Mouse (Mus musculus) liver, embryonic 14.5 days (tissue): Measurements from ENCODE around the gene Nyap2. TPM values are rescaled to one million over a fixed set of nuclear protein-coding genes. Genes with fewer than 3 reads are reported as not detected.

ENCODE experiments used
- ATAC-seq: fragments of 200-750 bp; cut with Nextera tagmentation; 2 replicates; pipeline ENCODE4 v1.8.0; 2017; ENCODE audit warnings: moderate number of reproducible peaks, mild to moderate bottlenecking, moderate library complexity; ENCODE audit not compliant: insufficient read depth
- DNase-seq, 3 experiments: peaks; one replicate each; pipeline ENCODE4 v3.0.0-alpha.2; 2012 to 2013; ENCODE audit warnings: low read depth in 3 of 3, low spot score in 3 of 3
- H3K27ac ChIP-seq: fragments of 300-500 bp; sonication (generic); 2 replicates; pipeline ENCODE4 v1.5.1; 2014; ENCODE audit warnings: moderate library complexity, mild to moderate bottlenecking, control low read depth, inconsistent platforms
- H3K27me3 ChIP-seq: fragments of 300-500 bp; sonication (generic); 2 replicates; pipeline ENCODE4 v1.6.1; 2014; ENCODE audit warnings: mild to moderate bottlenecking, low read length, moderate library complexity; ENCODE audit not compliant: control insufficient read depth, insufficient read depth
- H3K36me3 ChIP-seq: fragments of 300-500 bp; sonication (generic); replicated peaks from 2 replicates; pipeline ENCODE4 v1.6.1; 2014; ENCODE audit warnings: low read depth; ENCODE audit not compliant: control insufficient read depth, insufficient read depth
- H3K4me1 ChIP-seq, 2 experiments: fragments of 200-500 bp in 1 of 2; fragments of 300-500 bp in 1 of 2; sonication (generic) in 1 of 2; replicated peaks; 2 replicates each; pipeline ENCODE4 v1.6.1; 2012 to 2014; ENCODE audit warnings: antibody characterized with exemption in 1 of 2, inconsistent platforms in 1 of 2, low read length in 1 of 2; ENCODE audit not compliant: control insufficient read depth in 2 of 2, insufficient read depth in 2 of 2
- H3K4me2 ChIP-seq: fragments of 300-500 bp; sonication (generic); 2 replicates; pipeline ENCODE4 v1.6.1; 2014; ENCODE audit warnings: low read depth, mild to moderate bottlenecking, control low read depth, moderate library complexity
- H3K4me3 ChIP-seq, 2 experiments: fragments of 200-500 bp in 1 of 2; fragments of 300-500 bp in 1 of 2; sonication (generic) in 1 of 2; 2 replicates each; pipeline ENCODE4 v1.5.1; 2012 to 2014; ENCODE audit warnings: low read depth in 2 of 2, low read length in 2 of 2, mild to moderate bottlenecking in 2 of 2, control low read depth in 1 of 2, inconsistent platforms in 1 of 2, moderate library complexity in 1 of 2; ENCODE audit not compliant: insufficient read depth in 1 of 2
- H3K9ac ChIP-seq: fragments of 300-500 bp; sonication (generic); replicated peaks from 2 replicates; pipeline ENCODE4 v1.6.1; 2014; ENCODE audit warnings: mild to moderate bottlenecking, control low read depth, moderate library complexity
- H3K9me3 ChIP-seq: fragments of 300-500 bp; sonication (generic); 2 replicates; pipeline ENCODE4 v1.6.1; 2016; ENCODE audit warnings: low read length, mixed read lengths; ENCODE audit not compliant: control insufficient read depth
- CTCF ChIP-seq: IDR thresholded peaks from 2 replicates; pipeline ENCODE4 v1.5.1; 2016; ENCODE audit warnings: antibody characterized with exemption, low read depth, control low read depth
- EP300 ChIP-seq: IDR thresholded peaks from 2 replicates; pipeline ENCODE4 v1.6.1; 2016; ENCODE audit warnings: antibody characterized with exemption, low read depth
- WGBS: fragments of 180-500 bp; shearing (Covaris S2); extraction: QIAGEN DNeasy Blood & Tissue Kit; methylation state at CpG from one replicate; pipeline ENCODE4 v1.1.7; 2014; ENCODE audit not compliant: insufficient replicate concordance; 5-methylcytosine and 5-hydroxymethylcytosine counted together
- polyA plus RNA-seq, 2 experiments: library from polyadenylated mRNA; depleted of rRNA in 1 of 2; stranded (reverse) in 1 of 2; unstranded in 1 of 2; fragments of >200 nt; fragmentation: Nextera tagmentation in 1 of 2; extraction: Ambion mirVana in 1 of 2; gene quantifications; 2 replicates each; pipeline versions ENCODE4 v1.2.1 to v1.2.3; 2012 to 2014

Gene Nyap2
- polyA plus RNA-seq, 2 experiments = not detected

- no peaks in the 10 kb centered on the region for H3K9me3 ChIP-seq
- 39% methylated on average over 1 of the region's 1 CpGs for WGBS
- H3K4me3 ChIP-seq = no peak overlapping the region
- no peak overlapping the region for H3K27ac ChIP-seq
- H3K27me3 ChIP-seq = no peaks in the 10 kb centered on the region
- DNase-seq (no peak), ATAC-seq (no peak)
- no peak overlapping the region for H3K9ac ChIP-seq
- H3K4me1 ChIP-seq = no peaks in the 10 kb centered on the region
- TF ChIP-seq CTCF (no peak), EP300 (no peak)
- no peaks in the 10 kb centered on the region for H3K36me3 ChIP-seq
- no peak overlapping the region for H3K4me2 ChIP-seq
Observed at GRCm38 (mm10) chr1:81173303-81173702, 96.6 kb downstream of the Nyap2 start.

- no peak overlapping the region for H3K4me3 ChIP-seq
- WGBS = 61% methylated on average over 4 of the region's 4 CpGs
- H3K36me3 ChIP-seq = no peaks in the 10 kb centered on the region
- no peak overlapping the region for H3K9ac ChIP-seq
- H3K9me3 ChIP-seq = no peaks in the 10 kb centered on the region
- DNase-seq (no peak), ATAC-seq (no peak)
- no peaks in the 10 kb centered on the region for H3K4me1 ChIP-seq
- H3K27ac ChIP-seq = no peak overlapping the region
- H3K4me2 ChIP-seq = no peak overlapping the region
- no peaks in the 10 kb centered on the region for H3K27me3 ChIP-seq
- TF ChIP-seq CTCF (no peak), EP300 (no peak)
Observed at GRCm38 (mm10) chr1:81179725-81180124, 103.0 kb downstream of the Nyap2 start.

DNA sequence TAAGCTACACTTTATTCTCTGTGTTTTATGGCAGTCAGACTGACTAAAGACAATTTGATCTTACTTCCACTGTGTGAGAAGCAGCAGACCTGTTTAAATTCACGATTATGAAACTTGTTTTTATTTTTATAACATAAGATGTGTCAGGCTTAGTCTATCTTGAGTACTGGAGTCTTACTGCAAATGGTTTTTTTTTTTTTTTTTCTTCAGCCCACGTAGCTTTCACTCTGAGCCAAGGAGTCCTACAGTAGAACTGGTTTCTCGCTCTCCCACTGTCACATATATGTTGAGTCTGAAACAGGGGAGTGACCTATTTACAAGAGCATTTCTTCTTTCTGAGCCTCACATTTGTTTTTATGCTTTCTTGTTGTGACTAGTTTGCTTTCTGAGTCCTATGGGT, 103.9 kb downstream of the Nyap2 start:
- DNase-seq (no peak), ATAC-seq (no peak)
- no peak for TF ChIP-seq CTCF
- WGBS = 54% methylated on average over 3 of the region's 3 CpGs
- Histone ChIP-seq H3K4me2 (no peak overlapping the region), H3K9ac (no peak overlapping the region), H3K36me3 (no peaks in the 10 kb centered on the region), H3K9me3 (no peaks in the 10 kb centered on the region), H3K4me1 (no peaks in the 10 kb centered on the region), H3K4me3 (no peak overlapping the region), H3K27ac (no peak overlapping the region), H3K27me3 (no peaks in the 10 kb centered on the region)

- no peak overlapping the region for H3K9ac ChIP-seq
- H3K4me3 ChIP-seq = no peak overlapping the region
- H3K9me3 ChIP-seq = no peaks in the 10 kb centered on the region
- H3K36me3 ChIP-seq = no peaks in the 10 kb centered on the region
- no peaks in the 10 kb centered on the region for H3K4me1 ChIP-seq
- DNase-seq (no peak), ATAC-seq (no peak)
- no peak overlapping the region for H3K27ac ChIP-seq
- H3K4me2 ChIP-seq = no peak overlapping the region
- no peak for TF ChIP-seq CTCF
- no peak for TF ChIP-seq EP300
- H3K27me3 ChIP-seq = no peaks in the 10 kb centered on the region
- WGBS = 64% methylated on average over 2 of the region's 2 CpGs
Observed at GRCm38 (mm10) chr1:81209536-81209935, 132.8 kb downstream of the Nyap2 start.

GRCm38 (mm10) chr1:81211491-81211890, 134.7 kb downstream of the Nyap2 start:
- H3K4me3 ChIP-seq = no peak overlapping the region
- no peak overlapping the region for H3K4me2 ChIP-seq
- DNase-seq (no peak), ATAC-seq (no peak)
- no peak overlapping the region for H3K27ac ChIP-seq
- no peaks in the 10 kb centered on the region for H3K9me3 ChIP-seq
- TF ChIP-seq CTCF (no peak), EP300 (no peak)
- no peaks in the 10 kb centered on the region for H3K36me3 ChIP-seq
- no peaks in the 10 kb centered on the region for H3K4me1 ChIP-seq
- WGBS = 50% methylated on average over 4 of the region's 4 CpGs
- H3K9ac ChIP-seq = no peak overlapping the region
- H3K27me3 ChIP-seq = no peaks in the 10 kb centered on the region
